Mouse (Mus musculus) MEL (cell line): ENCODE measurements around the gene Olfr924.

ENCODE experiments used
- CTCF ChIP-seq, 3 experiments: IDR thresholded peaks in 2 of 3; conservative IDR thresholded peaks in 1 of 3; 2 replicates each; pipeline ENCODE4 v1.5.1; 2011 to 2012; ENCODE audit warnings: low read length in 3 of 3, low read depth in 2 of 3, mild to moderate bottlenecking in 2 of 3, improper control_type of control experiment in 1 of 3, inconsistent platforms in 1 of 3, mixed read lengths in 1 of 3, moderate library complexity in 1 of 3; ENCODE audit not compliant: control insufficient read depth in 1 of 3, insufficient read depth in 1 of 3, poor library complexity in 1 of 3, severe bottlenecking in 1 of 3
- MAX ChIP-seq: IDR thresholded peaks from 2 replicates; pipeline ENCODE4 v1.6.1; 2011; ENCODE audit warnings: low read length, improper control_type of control experiment
- TBP ChIP-seq: IDR thresholded peaks from 2 replicates; pipeline ENCODE4 v1.8.0; 2011; ENCODE audit warnings: low read depth, low read length, improper control_type of control experiment
- USF1 ChIP-seq: IDR thresholded peaks from 2 replicates; pipeline ENCODE4 v1.6.1; 2014; ENCODE audit warnings: low read depth, mild to moderate bottlenecking, inconsistent platforms, low read length, improper control_type of control experiment, moderate library complexity
- ZKSCAN1 ChIP-seq: IDR thresholded peaks from 2 replicates; pipeline ENCODE4 v1.6.1; 2012; ENCODE audit warnings: low read depth, mild to moderate bottlenecking, inconsistent platforms, low read length, improper control_type of control experiment, moderate library complexity

DNA sequence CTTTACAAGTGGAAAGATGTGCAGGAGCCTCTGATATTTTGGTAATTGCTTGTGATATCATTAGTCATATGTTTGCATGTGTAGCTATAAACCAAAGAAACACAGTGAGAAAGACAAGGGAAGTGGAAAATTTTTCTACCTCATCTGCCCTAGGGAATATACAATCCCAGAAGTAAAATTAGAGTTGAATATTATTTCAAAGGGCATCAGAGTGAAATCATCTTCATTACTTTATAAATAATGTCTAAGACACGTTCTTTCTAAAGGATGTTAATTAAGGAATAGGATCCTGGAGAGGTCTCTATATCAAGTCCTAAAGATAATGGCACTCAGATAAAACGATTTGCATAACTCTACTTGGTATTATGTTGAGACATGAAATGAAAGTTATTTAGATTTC, 29.9 kb upstream of the Olfr924 start, which contains the start of gene Olfr922:
- TF ChIP-seq CTCF (IDR thresholded peaks at IDR 0.05 in 2 of 3, conservative IDR thresholded peaks at IDR 0.05 in 1 of 3; ENCODE audit: control insufficient read depth in 1 of 3, insufficient read depth in 1 of 3, low read depth in 2 of 3, low read length in 3 of 3, poor library complexity in 1 of 3, severe bottlenecking in 1 of 3) (no peak), TBP (no peak), MAX (no peak), ZKSCAN1 (no peak), USF1 (no peak)
